Mouse (Mus musculus): Measurements from ENCODE around the gene Hist4h4.

DNA sequence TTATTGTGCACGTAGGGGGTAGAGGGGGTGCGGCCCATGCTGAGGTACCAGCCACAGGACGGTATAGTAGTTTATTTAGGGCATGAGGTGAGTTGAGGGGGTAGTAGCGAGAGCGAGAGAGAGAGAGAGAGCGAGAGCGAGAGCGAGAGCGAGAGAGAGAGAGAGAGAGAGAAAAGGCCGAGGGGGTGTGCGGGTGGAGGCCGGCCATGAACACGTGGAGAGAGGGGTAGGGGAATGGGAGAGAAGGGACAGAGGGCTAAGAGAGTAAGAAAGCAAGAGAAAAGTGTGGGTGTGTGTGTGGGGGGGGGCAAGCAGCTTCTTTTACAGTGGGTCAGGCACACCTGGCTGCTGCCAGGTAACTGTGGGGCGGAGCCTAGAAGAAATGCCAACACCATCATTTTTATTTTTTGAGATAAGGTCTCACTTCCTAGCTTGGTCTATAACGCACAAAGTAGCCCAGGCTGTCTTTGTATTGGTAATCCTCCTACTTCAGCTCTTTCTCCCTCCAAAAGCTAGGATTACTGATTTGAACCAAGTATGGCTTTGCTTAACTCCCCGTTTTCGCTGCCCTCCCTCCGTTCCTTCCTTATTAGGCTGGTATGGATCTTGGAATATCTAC, 3.3 kb upstream of the Hist4h4 start:
- TF ChIP-seq CTCF (IDR thresholded peaks at IDR 0.05; ENCODE audit: low read depth, low read length) (no peak), POLR2A (IDR thresholded peaks at IDR 0.05; ENCODE audit: insufficient read depth, low read length) (no peak), EP300 (IDR thresholded peaks at IDR 0.05; ENCODE audit: insufficient read depth, low read depth, low read length) (no peak)

Data from ES-Bruce4 (cell line).